Mouse (Mus musculus): ENCODE measurements at regions not wholly inside any gene's neighbourhood (a gene's known extent, or its start where the extent isn't known, plus 50 kb on each side); places are given as distances from the start of the nearest gene placed in this dataset.

DNA sequence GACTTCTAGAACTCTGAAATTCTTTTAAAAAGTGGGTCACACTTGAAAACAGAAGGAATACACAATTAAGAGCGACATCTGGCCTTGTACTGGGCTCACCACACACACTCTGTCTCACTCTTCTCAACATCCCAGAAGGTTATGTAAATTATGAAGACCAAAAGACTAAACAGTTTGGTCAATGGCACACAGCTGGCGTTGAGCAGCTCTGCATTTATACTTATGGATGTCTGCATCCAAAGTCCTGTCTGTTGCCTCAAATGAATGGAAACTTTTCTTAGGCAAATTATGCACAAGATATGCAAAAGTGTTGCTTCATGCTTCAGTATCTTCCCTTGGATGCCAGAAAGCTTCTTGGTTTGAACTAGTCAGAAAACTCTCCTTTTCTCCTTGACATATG, 323.5 kb downstream of the Ppp3ca start:
- no peak for DNase-seq (ENCODE audit: low read depth, low spot score)

DNA sequence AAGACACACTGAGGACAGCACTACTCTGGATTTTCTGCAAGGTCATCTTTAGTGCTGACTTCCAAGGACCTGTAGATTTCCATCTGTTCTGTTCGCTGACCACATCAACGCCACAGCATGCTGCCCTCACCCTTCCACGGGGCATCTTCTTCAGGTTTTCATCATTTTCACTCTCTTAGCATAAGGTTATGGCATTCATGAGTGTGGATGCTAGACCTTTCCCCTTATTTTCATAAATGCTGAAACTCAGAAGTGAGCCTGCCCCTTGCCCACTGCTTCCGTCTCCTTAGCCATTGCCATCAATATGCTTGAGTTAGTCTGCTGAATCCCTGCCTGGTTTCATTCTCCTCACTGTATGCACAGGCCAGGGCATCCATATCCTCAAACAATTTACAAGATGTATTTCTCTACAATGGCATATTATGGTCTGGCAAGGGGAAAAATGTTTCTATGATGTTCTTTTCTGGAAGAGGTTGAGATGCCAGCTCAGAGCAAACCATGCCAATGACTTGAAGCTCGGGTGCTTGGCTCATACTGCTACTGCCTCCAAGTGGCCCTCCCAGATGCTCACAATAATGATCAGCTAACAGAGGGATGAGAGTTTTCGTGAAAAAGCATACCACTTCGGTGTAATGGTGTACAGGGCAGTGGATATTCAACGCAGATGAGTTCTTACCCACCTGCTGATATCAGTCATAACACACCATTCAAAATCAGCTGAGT, 324.6 kb downstream of the Ppp3ca start:
- DNase-seq (ENCODE audit: low read depth, low spot score) = no peak

DNA sequence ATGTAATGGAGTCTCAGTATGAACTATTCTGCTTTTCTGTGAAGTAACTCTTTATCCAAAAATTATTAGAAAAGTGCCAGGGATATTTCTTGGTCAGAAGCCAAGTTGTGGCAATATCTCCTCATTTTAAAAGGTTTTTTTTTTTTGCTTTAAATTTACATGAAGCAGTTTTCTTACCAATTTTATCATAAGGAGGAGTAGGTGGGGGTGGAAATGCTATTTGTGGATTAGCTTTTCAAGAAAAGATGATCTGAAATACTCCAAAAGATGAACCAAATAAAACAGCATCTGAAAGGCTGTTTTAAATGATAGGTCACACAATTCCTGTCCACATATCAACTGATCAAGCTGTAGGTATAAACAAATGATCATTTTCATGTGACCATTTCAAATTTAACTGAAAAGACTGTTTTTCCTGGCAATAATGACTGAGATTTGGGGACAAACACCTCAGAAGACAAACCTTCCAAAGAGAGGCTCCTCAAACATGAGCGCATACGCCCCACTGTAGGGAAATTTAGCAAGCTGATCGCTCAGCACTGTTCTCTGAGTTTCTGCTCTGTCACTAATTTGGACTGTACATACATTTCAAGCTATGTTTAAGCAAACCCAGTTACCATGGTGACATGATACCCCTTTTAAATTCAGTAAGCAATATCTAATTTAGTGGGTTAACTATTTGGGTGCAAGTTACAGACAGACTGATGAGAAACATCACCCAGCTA, 325.8 kb downstream of the Ppp3ca start:
- DNase-seq (ENCODE audit: low read depth, low spot score) = no peak

DNA sequence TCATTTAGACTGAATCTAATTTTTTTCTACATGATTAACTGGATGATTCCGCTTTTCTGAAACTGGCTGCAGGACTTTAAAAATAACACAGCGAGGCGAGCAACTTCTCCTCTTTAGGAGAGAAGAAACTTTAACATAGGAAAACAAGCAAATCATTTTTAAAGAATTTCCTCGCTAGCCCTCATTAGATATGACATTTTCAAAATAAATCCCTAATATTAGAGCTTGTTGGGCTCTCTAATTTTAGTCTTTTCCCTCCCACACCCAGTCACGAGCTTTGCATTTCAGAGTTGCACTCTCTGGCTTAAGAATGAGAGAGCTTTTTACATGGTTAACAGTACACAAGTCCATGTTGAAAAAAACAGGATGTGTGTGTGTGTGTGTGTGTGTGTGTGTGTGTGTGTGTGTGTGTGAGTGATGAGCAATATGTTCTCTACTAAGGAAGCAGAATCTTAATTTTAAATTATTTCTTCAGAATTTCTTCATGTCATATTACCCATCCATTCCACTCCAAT, 326.5 kb downstream of the Ppp3ca start:
- DNase-seq (ENCODE audit: low read depth, low spot score) = no peak

DNA sequence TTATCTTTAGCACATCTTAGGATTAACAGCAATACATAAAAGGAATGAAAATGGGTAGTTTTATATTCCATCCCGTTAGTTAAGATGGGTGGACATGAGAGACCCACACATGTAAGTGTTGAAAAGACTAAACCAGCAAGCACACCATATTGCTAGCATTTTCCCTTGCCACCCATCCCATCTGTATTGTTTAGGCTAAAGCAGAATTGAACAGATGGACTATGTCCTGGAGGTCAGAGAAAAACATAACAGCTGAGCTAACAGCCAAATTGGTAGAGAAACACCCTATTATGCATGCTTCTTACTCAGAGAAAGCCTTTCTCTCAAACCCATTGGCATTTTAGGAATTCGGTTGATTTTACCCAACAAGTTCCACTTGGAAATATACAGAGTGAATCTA, 329.3 kb upstream of the Emcn start:
- DNase-seq (ENCODE audit: low read depth, low spot score) = no peak

DNA sequence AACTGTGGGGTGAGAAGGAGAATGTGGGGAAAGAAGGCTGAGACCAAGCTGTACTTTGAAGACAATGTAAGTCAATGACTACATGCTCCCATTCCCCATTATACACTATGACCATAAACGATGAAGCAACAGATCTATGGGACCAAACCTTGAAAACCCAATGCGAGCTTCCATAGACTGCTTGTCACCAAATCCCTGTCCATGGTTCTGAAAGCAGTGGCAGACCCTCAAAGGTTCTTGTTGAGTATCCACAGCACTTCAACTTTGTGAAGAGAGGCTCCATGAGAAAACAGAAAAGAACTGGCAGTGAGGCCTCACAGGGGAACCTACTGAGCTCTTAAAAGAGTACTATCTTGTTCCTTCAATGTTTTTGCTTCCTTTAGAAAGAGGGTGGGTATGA, 326.2 kb upstream of the Emcn start:
- peak; percentile 5 for DNase-seq (ENCODE audit: low read depth, low spot score)

DNA sequence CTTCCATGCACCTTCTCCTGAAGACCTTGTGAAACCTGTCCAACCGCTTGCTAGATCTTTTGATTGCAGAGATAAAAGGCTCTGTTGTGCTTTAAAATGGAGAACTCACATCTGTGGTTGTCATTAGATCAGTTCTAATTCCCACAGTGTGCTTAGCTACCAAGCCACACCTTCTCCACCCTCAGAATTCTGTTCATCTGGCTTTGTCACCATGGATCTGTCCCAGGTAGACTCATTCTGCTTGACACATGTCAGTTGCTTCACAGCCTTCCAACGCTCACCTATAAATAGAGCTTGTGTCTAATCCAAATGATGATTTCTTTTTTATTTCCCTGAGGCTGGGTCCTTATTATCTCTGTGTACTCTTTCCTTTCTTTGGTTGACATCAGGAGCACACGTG, 325.7 kb upstream of the Emcn start:
- DNase-seq (ENCODE audit: low read depth, low spot score) = no peak

DNA sequence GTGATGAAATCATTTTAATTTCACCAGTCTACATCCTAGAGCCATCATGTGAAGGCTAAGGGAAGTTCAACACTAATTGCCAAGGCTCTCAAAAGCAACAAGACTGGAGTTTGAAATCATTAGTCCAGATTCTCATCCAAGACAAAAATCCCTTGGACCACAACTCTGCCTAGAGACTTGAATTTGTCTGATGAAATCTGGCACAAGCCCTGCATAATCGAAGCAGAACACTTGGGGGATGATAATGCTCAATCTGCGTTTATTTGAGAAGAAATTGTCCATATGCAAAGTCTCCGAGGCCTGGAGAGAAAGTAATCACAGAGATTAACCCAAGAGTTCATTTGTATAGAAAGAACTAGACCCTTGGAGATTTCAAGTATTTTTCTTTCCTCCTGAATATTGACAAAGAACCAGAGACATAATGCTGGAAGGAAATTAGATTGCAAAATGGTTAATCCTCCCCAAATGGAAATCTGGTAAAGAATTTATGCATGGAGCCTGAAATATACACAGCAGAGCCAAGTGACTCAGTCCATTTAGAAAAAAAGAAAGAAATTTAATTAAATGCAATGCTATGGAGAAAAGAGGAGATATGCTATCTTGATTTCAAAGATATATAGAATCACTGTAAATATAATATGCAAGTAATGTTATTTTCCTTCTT, 320.8 kb upstream of the Emcn start:
- DNase-seq (ENCODE audit: low read depth, low spot score) = no peak

DNA sequence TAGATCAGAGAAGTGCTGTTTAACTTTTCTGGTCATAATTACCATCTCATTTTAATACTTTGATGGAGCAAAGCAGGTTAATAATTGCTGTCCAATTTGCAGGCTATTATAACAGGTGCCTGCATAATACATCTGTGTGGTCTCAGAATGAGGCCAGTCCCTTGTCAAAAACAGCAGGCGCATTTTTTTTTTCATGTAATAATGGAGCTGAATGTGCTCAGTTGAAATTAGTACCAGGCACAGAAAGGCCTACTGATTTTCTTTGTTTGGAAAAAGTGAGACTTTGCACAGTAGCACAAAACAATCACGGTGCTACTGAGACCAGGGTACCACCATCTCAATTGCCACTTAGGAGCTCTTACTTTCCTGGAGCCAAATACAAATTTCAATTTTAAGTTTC, 311.3 kb upstream of the Emcn start:
- DNase-seq (ENCODE audit: low read depth, low spot score) = no peak

DNA sequence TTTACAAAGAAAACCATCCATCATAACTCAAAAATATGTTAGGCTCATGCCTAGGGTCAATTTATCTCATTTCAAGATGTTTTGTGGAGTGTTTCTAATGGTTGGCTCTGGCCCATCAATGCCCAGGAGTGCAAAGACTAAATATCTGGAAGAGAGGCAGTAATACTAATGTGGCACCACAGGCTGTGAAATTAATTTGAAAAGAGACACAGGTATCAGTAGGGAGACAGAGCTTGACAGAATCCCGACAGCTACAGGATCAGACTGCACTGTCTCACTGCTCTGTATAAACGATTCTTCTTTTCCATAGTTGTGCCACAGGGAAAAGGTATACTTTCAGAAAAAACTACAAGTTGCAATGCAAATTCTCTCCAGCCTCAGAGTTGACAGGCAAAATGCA, 308.1 kb upstream of the Emcn start:
- DNase-seq (ENCODE audit: low read depth, low spot score) = no peak

DNA sequence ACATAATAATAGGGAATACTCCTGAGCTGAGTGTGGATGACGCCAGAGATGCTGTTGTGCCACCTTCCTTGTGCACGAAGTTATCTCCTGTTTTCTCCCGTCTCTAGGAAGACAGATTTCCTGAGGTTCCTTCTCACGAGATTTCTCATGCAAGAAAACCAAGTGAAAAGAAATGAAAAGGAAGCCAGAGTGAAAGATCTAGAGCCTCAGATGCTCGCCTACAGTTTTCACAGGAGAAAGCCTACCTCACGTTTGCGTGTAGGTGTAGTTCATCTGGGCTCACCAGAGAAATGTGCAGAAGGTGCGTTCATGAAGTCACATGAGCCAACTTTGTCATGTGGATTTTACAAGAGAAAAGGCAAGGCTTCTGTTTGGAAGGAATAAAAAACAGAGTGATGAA, 301.2 kb upstream of the Emcn start:
- no peak for DNase-seq (ENCODE audit: low read depth, low spot score)

DNA sequence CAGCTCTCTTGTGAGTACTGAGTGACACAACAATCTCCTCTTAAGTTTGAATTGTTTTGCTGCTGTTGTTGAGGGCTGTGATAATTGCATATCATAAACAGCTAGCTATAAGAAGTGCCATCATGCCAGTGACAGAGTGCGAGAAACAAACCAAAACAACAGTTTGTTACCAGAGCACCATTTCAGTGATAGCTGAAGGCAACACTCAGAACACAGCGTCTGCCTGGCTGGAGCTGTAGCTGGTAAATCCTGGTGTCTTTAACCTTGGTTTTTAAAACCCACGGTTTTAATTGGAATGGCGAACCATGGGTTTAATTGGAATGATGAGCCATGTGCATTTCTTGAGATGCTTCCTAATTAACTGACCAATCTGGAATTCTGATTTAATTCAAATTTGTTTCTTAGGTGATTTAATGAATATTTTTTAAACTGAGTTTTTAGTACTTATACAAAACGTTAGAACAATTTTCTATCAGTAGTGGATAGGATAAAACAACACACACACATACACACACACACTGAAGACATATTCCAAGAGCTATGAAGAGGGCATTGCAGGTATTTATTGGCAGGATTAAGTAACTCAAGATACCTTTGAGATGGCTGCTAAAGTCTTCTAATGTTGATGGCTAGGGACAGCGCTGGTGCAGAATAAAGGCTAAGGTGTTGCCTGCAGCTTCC, 284.2 kb upstream of the Emcn start:
- no peak for DNase-seq (ENCODE audit: low read depth, low spot score)

DNA sequence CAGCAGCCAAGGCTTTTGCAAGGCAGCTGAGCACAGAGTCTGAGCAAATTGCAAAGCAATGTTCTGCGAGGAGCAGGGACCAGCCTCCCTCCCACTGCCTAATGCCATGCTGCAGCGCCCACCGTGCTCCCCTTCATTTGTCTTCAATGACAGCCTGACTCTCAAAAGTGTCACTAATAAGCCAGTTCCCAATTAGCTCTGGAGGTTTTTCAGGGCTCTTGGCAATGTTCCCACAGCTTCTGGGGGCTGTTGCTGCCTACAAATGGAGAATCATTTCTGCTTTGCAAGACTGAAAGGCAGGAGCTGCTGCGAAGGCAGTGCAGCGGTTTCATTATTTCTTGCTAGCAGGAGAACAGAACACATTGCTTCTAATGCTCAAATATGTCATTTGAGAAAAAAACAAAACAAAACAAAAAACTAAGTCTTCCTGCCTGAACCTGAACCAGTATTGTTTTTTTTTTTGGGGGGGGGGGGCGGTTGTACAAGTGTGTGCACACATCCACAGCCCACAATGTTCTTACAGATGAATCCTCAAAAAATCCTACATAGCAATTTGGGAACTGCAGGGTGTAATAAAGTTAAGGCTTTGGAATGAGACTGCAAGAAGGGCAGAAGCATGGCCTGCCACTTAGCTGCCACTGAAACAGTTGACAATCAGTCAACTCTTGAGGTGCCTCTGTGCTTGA, 283.5 kb upstream of the Emcn start:
- no peak for DNase-seq (ENCODE audit: low read depth, low spot score)

DNA sequence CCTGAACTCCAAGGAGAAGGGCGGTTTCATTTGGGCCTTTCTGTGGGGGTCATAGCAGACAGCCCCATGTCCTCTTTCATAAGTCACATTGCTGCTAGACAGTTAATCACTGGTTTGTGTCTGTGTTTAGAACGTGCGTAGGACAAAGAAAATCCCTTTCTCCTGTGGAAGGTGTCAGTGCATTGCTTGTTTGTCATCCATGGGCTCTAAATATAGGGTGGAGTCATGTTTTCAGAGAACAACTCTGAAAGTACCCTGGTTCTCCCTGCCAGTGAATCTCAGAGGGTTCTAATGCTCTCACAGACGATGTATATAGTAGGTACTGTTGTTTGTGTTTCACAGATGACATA, 283.0 kb upstream of the Emcn start:
- DNase-seq (ENCODE audit: low read depth, low spot score) = no peak

DNA sequence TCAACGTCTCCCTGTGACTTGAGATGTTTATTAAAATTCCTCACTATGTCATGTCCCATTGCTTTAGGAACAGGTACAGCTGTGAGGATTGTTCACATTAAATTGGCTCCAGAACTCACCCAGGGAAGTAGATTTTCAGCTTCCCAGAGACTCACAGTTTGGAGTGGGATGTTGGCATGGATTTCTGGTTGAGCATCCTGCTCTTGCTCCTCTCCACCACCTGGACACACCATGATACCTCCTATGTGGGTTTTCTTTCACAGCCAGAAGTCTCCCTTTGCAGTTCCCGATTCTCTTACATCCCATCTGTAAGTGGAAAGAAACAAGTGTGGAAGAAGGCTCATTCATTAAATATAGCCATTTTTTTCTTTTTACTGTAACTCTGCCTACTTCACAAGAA, 278.8 kb upstream of the Emcn start:
- no peak for DNase-seq (ENCODE audit: low read depth, low spot score)

DNA sequence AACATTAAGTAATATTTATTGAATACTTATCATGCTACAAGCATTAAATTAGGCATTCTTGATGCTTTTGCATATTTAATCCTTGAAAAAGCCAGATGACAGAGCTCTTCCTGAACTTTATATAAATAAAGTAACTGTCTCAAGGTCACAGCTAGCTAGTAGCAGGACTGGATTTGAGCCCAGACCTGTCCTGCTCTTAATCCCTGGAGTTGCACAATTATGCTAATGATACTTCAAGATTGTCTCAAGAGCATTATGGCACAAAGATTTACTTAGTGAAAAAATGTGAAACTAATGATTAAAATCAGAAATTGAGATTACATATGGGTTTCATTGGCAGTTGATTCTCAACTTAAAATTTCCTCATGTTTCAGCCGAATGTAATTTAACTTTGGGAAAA, 273.5 kb upstream of the Emcn start:
- no peak for DNase-seq (ENCODE audit: low read depth, low spot score)

DNA sequence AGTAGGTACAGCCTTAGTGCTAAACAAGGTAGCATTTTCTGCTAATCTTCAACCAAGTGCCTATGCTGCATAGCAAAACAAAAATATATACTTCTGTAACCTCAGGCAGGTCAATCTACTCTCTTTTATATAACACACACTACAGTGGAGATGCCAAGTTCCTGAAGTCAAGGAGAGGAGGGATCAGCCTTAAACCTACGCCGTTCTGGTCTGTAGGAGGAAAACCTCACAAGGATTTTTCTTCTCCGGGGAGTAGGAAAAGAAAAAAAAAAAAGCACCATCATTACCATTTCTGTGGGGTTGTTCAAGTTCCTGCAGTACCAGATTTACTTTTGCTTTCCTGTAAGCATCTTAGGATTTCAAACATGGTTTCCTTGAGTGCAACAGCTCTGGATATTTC, 271.5 kb upstream of the Emcn start:
- DNase-seq (ENCODE audit: low read depth, low spot score) = no peak

DNA sequence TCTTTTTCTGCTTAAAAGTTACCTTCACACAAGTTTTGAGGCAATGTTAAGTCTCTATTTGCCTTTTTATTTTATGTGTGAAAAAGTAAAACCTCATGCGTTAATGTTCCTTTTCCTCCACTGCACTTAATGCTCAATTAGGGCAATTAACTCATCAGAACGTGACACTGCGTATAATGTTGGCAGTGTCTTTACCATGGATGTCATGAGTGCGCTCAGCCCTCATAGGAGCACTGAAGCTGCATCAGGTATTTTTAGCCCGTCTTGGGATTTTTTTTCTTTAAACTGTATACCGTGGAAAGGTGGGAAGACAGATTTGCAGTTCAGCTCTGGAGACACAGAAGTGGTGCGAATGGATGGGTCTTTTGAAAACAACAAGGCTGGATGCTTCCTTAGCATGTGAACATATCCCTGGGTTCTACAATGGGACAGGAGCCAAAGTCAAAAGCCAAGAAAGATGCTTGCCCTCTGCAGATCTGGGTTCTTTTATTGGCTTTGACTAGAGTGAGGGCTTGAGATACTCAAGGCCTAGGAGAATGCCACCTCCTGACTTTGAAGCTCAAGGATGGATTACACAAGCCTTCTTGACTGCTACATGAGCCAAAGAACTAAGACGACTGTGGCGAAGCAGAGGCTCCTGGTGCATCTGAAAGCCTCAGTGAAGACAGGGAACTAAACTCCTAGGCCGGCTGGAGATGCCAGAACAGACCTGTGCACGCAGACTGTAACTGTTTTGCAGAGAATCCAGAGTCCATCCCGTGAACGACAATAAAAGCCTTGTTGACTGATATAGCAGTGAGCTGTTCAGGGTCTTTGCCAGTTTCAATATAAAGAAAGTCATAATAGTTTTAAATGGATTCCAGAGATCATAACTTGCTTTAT, 262.9 kb upstream of the Emcn start:
- no peak for DNase-seq (ENCODE audit: low read depth, low spot score)

DNA sequence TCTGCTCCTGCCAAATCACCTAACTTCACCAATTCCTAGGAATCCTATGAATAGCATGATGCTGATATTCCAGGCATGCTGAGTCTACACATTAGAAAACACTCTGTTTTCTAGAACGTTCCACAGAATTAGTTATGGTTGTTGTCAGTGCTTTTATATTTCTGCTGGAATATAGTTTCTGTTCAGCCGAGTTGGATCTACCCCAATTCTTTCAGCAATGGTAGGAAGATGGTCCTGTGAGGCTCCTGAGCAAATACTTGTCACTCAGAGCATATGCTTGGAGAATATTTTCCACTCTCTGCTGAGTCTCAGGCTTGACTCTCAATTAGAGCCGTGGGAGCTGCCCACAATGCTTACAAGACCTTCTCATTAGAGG, 262.3 kb upstream of the Emcn start:
- DNase-seq (ENCODE audit: low read depth, low spot score) = no peak

DNA sequence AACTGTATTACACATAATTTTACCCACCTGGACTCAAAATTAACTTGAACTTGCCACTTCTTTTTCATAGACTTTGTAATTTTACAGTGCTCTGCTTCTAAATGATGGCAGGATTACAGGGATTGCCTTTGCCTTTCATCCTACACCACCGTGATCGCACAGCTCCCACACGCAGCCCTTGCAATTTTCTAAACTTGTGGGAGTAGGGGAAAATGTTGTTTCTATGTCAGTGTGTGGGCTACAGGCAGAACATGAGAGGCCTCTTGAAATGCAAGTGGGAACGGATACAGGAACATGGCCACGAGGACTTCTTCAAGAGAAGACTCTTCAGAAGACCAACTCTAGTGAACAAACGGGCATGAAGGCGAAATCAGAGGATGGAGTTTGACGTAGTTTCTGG, 254.0 kb upstream of the Emcn start:
- no peak for DNase-seq (ENCODE audit: low read depth, low spot score)

All from A20 (cell line).